Mouse (Mus musculus): ENCODE data around the gene Zc3h12a.

DNA sequence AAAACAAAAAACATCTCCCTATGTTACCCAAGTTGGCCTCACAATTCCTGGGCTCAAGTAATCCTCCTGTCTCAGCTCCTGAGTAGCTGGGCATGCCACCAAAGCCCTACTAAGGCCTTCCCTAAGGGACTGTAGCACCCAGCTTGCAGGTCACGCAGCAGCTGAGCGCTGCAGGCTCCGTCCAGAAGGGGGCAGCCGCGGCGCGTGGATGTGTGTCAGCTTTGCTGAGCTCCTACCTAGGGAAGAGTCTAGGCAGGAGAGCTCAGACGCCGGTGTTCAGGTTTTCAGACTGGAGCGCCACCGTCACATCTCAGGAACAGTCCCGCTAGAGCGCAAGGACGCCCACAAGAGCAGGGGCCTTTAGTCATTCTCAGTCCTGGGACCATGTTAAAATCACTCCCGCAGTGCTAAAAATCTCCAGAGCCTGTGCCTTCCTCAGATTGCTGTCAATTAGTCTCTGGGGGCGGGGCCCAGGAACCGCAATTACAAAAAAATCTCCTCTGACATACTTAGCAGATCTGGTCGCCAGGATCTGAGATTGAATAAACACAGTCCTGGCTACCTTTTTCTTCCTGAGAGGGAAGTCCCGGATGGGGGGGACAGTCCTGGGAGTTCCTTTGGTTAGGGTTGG lies 32.8 kb upstream of the Zc3h12a start:
- no peak for TF ChIP-seq GATA1 (IDR thresholded peaks at IDR 0.05; ENCODE audit: low read length)
- TF ChIP-seq TAL1 (IDR thresholded peaks at IDR 0.05; ENCODE audit: low read length): no peak
